Mouse (Mus musculus) kidney, embryonic 14.5 days (tissue): ENCODE data around the gene Gm13757. TPM values are rescaled to one million over a fixed set of nuclear protein-coding genes. Genes with fewer than 3 reads are reported as not detected.
"Not testable (repeated sequence)": the region's sequence is repeated elsewhere in the genome, so short reads cannot be mapped to it uniquely, and the experiment has no call there.

ENCODE experiments used
- ATAC-seq: fragments of 200-750 bp; cut with Nextera tagmentation; 2 replicates; pipeline ENCODE4 v1.8.0; 2017; ENCODE audit warnings: moderate number of reproducible peaks, mild to moderate bottlenecking, moderate TSS enrichment, moderate library complexity; ENCODE audit not compliant: low FRiP score, low TSS enrichment
- H3K27ac ChIP-seq: fragments of 300-500 bp; sonication (generic); 2 replicates; pipeline ENCODE4 v1.5.1; 2014; ENCODE audit warnings: low read depth, mild to moderate bottlenecking, low read length, moderate library complexity, mixed read lengths
- H3K27me3 ChIP-seq: fragments of 300-500 bp; sonication (generic); 2 replicates; pipeline ENCODE4 v1.6.1; 2014; ENCODE audit warnings: mild to moderate bottlenecking, low read length; ENCODE audit not compliant: control insufficient read depth, insufficient read depth
- H3K36me3 ChIP-seq: fragments of 300-500 bp; sonication (generic); 2 replicates; pipeline ENCODE4 v1.6.1; 2014; ENCODE audit warnings: low read length, mixed read lengths; ENCODE audit not compliant: control insufficient read depth, insufficient read depth
- H3K4me1 ChIP-seq: fragments of 300-500 bp; sonication (generic); 2 replicates; pipeline ENCODE4 v1.6.1; 2014; ENCODE audit warnings: low read length, mixed read lengths; ENCODE audit not compliant: control insufficient read depth, insufficient read depth
- H3K4me2 ChIP-seq: fragments of 300-500 bp; sonication (generic); replicated peaks from 2 replicates; pipeline ENCODE4 v1.6.1; 2014; ENCODE audit warnings: low read depth, mild to moderate bottlenecking, low read length
- H3K4me3 ChIP-seq: fragments of 300-500 bp; sonication (generic); 2 replicates; pipeline ENCODE4 v1.5.1; 2014; ENCODE audit warnings: mild to moderate bottlenecking, low read length
- H3K9ac ChIP-seq: fragments of 300-500 bp; sonication (generic); 2 replicates; pipeline ENCODE4 v1.6.1; 2014; ENCODE audit warnings: low read depth, mild to moderate bottlenecking, low read length, moderate library complexity
- H3K9me3 ChIP-seq: fragments of 300-500 bp; sonication (generic); 2 replicates; pipeline ENCODE4 v1.6.1; 2016; ENCODE audit warnings: low read length; ENCODE audit not compliant: control insufficient read depth
- WGBS: fragments of 180-500 bp; shearing (Covaris S2); extraction: QIAGEN DNeasy Blood & Tissue Kit; methylation state at CpG from one replicate; pipeline ENCODE4 v1.1.7; 2014; 5-methylcytosine and 5-hydroxymethylcytosine counted together
- polyA plus RNA-seq: library from polyadenylated mRNA; unstranded; fragments of >200 nt; fragmentation: Nextera tagmentation; extraction: Ambion mirVana; gene quantifications from 2 replicates; pipeline ENCODE4 v1.2.1, GENCODE M21; 2014

The Gm13757 gene
- polyA plus RNA-seq = not detected in 2 replicates

GRCm38 (mm10) chr2:88449031-88449430 is at the start of gene Gm13757:
Gene Gm13757, minus strand, starts transcription at chr2:88449131.
- no peak within 1 kb of the TSS for H3K27ac ChIP-seq
- no peaks in the 10 kb centered on the region for H3K4me1 ChIP-seq
- H3K9me3 ChIP-seq = no peaks in the 10 kb centered on the region
- no peaks in the 10 kb centered on the region for H3K27me3 ChIP-seq
- 87% methylated on average over 1 of the region's 1 CpGs for WGBS
- H3K4me2 ChIP-seq = no peak within 1 kb of the TSS
- ATAC-seq = no peak
- H3K9ac ChIP-seq = no peak within 1 kb of the TSS
- H3K4me3 ChIP-seq = no peak within 1 kb of the TSS
- no peaks in the 10 kb centered on the region for H3K36me3 ChIP-seq

DNA sequence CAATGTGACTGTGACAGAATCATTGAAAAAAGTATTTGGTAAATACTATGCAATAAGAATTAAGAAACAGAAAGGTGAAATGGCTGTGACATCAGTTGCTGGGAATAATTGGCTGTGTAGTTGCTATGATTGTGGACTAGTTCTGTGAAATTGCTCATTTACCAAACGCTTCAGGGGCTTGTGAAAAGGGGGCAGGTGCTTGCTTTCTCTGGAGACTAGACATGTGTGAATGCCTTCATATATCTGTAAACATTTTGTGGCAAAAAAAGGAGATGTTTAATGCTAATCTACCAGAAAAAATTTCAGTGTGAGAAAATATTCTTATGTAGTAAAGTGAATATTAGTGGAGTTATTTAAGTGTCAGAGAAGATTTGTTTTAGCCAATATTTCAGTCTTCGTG is 44.1 kb upstream of the Gm13757 start, which contains the start of gene Olfr1185-ps1:
TSS of gene Olfr1185-ps1 (plus strand) at position 301 of the 400 bp plus-strand sequence.
- WGBS = 78% methylated on average over 2 of the region's 2 CpGs
- no peak for ATAC-seq
- H3K36me3 ChIP-seq = no peaks in the 10 kb centered on the region
- H3K4me2 ChIP-seq = no peak within 1 kb of the TSS
- no peak within 1 kb of the TSS for H3K4me3 ChIP-seq
- H3K4me1 ChIP-seq = no peaks in the 10 kb centered on the region
- no peak within 1 kb of the TSS for H3K27ac ChIP-seq
- H3K27me3 ChIP-seq = no peaks in the 10 kb centered on the region
- no peak within 1 kb of the TSS for H3K9ac ChIP-seq
- H3K9me3 ChIP-seq = no peaks in the 10 kb centered on the region

DNA sequence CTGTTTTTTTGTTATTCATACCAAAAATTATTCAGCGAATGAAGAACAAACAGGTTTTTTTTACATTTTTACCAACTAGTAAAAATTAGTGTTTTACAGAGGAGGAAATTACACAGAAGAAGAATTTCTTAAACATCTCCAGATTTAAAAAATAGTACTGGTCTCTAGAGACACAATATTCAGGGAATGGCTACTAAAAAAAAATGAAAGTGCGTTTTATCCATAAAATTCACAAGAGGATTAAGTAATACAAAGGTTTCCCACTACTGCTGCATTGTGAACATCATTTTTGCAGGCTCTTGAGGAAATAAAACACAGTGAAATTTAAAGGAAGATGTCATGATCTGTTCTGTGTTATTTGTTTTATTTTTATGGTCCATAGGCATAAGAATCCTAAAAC is 34.4 kb upstream of the Gm13757 start, which contains the start of gene Olfr1184:
TSS of gene Olfr1184 (plus strand) at position 301 of the 400 bp plus-strand sequence.
- Histone ChIP-seq H3K27me3 (no peaks in the 10 kb centered on the region), H3K4me2 (no peak within 1 kb of the TSS), H3K9ac (no peak within 1 kb of the TSS), H3K9me3 (no peaks in the 10 kb centered on the region), H3K4me1 (no peaks in the 10 kb centered on the region), H3K4me3 (no peak within 1 kb of the TSS), H3K36me3 (no peaks in the 10 kb centered on the region), H3K27ac (no peak within 1 kb of the TSS)
- WGBS = 94% methylated on average over 2 of the region's 2 CpGs
- ATAC-seq = no peak

GRCm38 (mm10) chr2:88454567-88454966 is 5.6 kb upstream of the Gm13757 start, which contains the start of gene Olfr1183:
Gene Olfr1183, plus strand, starts transcription at chr2:88454867.
- not testable (repeated sequence) for H3K4me1 ChIP-seq, ATAC-seq, H3K4me3 ChIP-seq, H3K27ac ChIP-seq, H3K4me2 ChIP-seq, H3K9me3 ChIP-seq, H3K36me3 ChIP-seq, H3K27me3 ChIP-seq, H3K9ac ChIP-seq
- 69% methylated on average over 1 of the region's 1 CpGs for WGBS

DNA sequence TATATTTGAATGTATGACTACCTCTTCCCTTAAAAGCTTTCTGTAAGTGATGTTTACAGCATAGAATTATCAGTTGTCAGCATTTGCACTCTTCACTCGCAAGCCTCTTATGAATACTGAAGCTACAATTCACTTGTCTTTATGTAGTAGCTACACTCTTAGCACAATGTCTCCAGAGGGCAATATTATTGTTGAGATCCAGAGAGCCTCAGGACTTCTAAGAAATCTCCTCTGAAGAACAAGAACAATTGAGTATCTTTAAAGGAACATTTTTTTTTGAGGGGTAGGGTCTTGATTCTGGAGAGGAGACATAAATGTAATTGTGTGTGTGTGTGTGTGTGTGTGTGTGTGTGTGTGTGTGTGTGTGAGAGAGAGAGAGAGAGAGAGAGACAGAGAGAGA is 22.9 kb downstream of the Gm13757 start, which contains the start of gene Olfr1181:
TSS of gene Olfr1181 (minus strand) at position 101 of the 400 bp plus-strand sequence.
- no peak within 1 kb of the TSS for H3K4me2 ChIP-seq
- no peaks in the 10 kb centered on the region for H3K36me3 ChIP-seq
- no peak within 1 kb of the TSS for H3K4me3 ChIP-seq
- H3K4me1 ChIP-seq = no peaks in the 10 kb centered on the region
- H3K9ac ChIP-seq = no peak within 1 kb of the TSS
- no peaks in the 10 kb centered on the region for H3K9me3 ChIP-seq
- H3K27ac ChIP-seq = no peak within 1 kb of the TSS
- 83% methylated on average over 1 of the region's 1 CpGs for WGBS
- no peaks in the 10 kb centered on the region for H3K27me3 ChIP-seq
- ATAC-seq = no peak

DNA sequence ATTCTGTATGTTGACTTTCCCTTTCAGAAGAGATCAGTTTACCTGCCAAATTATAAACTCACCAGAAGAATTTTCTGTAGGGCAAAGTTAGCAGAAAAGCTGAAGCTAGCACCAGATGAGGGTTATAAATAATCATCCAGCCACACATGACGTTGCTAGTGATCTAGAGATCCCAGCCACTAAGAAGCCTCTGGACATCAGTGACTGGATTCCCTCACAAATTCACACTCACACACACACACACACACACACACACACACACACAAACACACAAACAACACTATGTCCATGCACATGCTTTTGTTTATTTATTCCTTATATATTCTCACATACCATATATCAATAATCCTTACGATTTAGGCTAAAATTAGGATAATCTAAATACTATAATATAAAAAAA is 29.9 kb downstream of the Gm13757 start, which contains the start of gene Olfr1180:
TSS of gene Olfr1180 (minus strand) at position 101 of the 400 bp plus-strand sequence.
- Histone ChIP-seq H3K27ac (no peak within 1 kb of the TSS), H3K4me2 (no peak within 1 kb of the TSS), H3K36me3 (no peaks in the 10 kb centered on the region), H3K27me3 (no peaks in the 10 kb centered on the region), H3K9ac (no peak within 1 kb of the TSS), H3K9me3 (no peaks in the 10 kb centered on the region), H3K4me3 (no peak within 1 kb of the TSS), H3K4me1 (no peaks in the 10 kb centered on the region)
- 72% methylated on average over 2 of the region's 2 CpGs for WGBS
- no peak for ATAC-seq

DNA sequence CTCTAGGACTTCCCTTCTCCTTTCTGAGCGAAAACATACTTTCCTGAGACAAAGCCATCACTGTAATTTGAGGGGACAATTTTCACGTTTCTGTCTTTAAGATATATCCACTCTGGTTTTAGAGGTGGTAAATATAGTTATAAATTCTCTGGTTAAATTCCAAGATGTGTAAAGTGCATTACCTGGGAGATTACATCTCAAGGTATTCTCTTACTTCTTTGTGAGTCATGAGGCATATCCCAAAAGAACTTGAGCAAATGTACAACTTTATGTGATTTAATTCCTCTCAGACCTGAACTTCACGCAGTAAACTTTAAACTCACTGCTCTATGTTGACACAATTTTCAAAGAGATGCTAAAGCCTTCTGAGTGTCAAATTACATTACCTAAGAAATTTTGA is 42.6 kb downstream of the Gm13757 start, which contains the start of gene Olfr1179:
TSS of gene Olfr1179 (minus strand) at position 101 of the 400 bp plus-strand sequence.
- Histone ChIP-seq H3K27me3 (no peaks in the 10 kb centered on the region), H3K4me2 (no peak within 1 kb of the TSS), H3K27ac (no peak within 1 kb of the TSS), H3K36me3 (no peaks in the 10 kb centered on the region), H3K4me3 (no peak within 1 kb of the TSS), H3K4me1 (no peaks in the 10 kb centered on the region), H3K9ac (no peak within 1 kb of the TSS), H3K9me3 (no peaks in the 10 kb centered on the region)
- WGBS = 84% methylated on average over 3 of the region's 3 CpGs
- no peak for ATAC-seq

Other genes starting within 250 kb of the Gm13757 start
- gene Olfr1170, start 220.8 kb downstream of the Gm13757 start, polyA plus RNA-seq = not detected in 2 replicates
- gene Olfr1173, start 169.3 kb downstream of the Gm13757 start, polyA plus RNA-seq = not detected in 2 replicates
- gene Olfr1174-ps, start 134.0 kb downstream of the Gm13757 start, polyA plus RNA-seq = not detected in 2 replicates
- gene Olfr1175-ps, start 121.9 kb downstream of the Gm13757 start, polyA plus RNA-seq = not detected in 2 replicates
- not detected in 2 replicates for gene Olfr1176, start 112.4 kb downstream of the Gm13757 start, polyA plus RNA-seq
- gene Olfr1177-ps, start 102.6 kb downstream of the Gm13757 start, polyA plus RNA-seq = not detected in 2 replicates
- gene Olfr1178, start 62.1 kb downstream of the Gm13757 start, polyA plus RNA-seq = not detected in 2 replicates
- gene Olfr1179, start 42.7 kb downstream of the Gm13757 start, polyA plus RNA-seq = not detected in 2 replicates
- not detected in 2 replicates for gene Olfr1180, start 30.0 kb downstream of the Gm13757 start, polyA plus RNA-seq
- not detected in 2 replicates for gene Olfr1181, start 23.0 kb downstream of the Gm13757 start, polyA plus RNA-seq
- gene Olfr1183, start 5.7 kb upstream of the Gm13757 start, polyA plus RNA-seq = not detected in 2 replicates
- gene Olfr1184, start 34.5 kb upstream of the Gm13757 start, polyA plus RNA-seq = not detected in 2 replicates
- gene Olfr1185-ps1, start 44.2 kb upstream of the Gm13757 start, polyA plus RNA-seq = not detected in 2 replicates
- gene Olfr1186, start 69.4 kb upstream of the Gm13757 start, polyA plus RNA-seq = not detected in 2 replicates
- not detected in 2 replicates for gene Olfr1188, start 107.8 kb upstream of the Gm13757 start, polyA plus RNA-seq
- not detected in 2 replicates for gene Olfr1189, start 137.3 kb upstream of the Gm13757 start, polyA plus RNA-seq
- 0.03 TPM in 1 of 2 replicates, not detected in the other for gene Olfr1191-ps1, start 191.4 kb upstream of the Gm13757 start, polyA plus RNA-seq
- gene Olfr1192-ps1, start 199.4 kb upstream of the Gm13757 start, polyA plus RNA-seq = not detected in 2 replicates
- not detected in 2 replicates for gene Olfr1193, start 226.5 kb upstream of the Gm13757 start, polyA plus RNA-seq
- gene Olfr1195, start 240.1 kb upstream of the Gm13757 start, polyA plus RNA-seq = not detected in 2 replicates